Mouse (Mus musculus) E14TG2a.4 (cell line): ENCODE measurements around the gene Tor2a.
A peak's percentile ranks its signal among the peaks of the same experiment; 100 is the strongest.

Source experiments
- H3K27me3 ChIP-seq: 2 replicates; pipeline ENCODE4 v1.6.1; 2014; ENCODE audit warnings: low read length, control low read depth; ENCODE audit not compliant: insufficient read depth
- H3K36me3 ChIP-seq: 2 replicates; pipeline ENCODE4 v1.6.1; 2014; ENCODE audit warnings: low read length, control low read depth; ENCODE audit not compliant: insufficient read depth
- H3K4me1 ChIP-seq: replicated peaks from 2 replicates; pipeline ENCODE4 v1.6.1; 2014; ENCODE audit warnings: low read depth, low read length, control low read depth
- H3K4me3 ChIP-seq: replicated peaks from 2 replicates; pipeline ENCODE4 v1.5.1; 2014; ENCODE audit warnings: mild to moderate bottlenecking, low read length
- H3K9me3 ChIP-seq: 2 replicates; pipeline ENCODE4 v1.6.1; 2014; ENCODE audit warnings: low read length, control low read depth
- CTCF ChIP-seq: conservative IDR thresholded peaks from 2 replicates; pipeline ENCODE4 v1.5.1; 2014; ENCODE audit warnings: low read length
- NANOG ChIP-seq: IDR thresholded peaks from 2 replicates; pipeline ENCODE4 v1.6.1; 2014; ENCODE audit warnings: borderline replicate concordance, low read length, mixed read lengths
- POU5F1 ChIP-seq: IDR thresholded peaks from 2 replicates; pipeline ENCODE4 v1.6.1; 2014; ENCODE audit warnings: low read length, borderline replicate concordance

The Tor2a gene

GRCm38 (mm10) chr2:32778081-32778480 is 21.0 kb downstream of the Tor2a start:
- no peak overlapping the region for H3K4me3 ChIP-seq
- no peak for TF ChIP-seq NANOG
- TF ChIP-seq CTCF = no peak
- TF ChIP-seq POU5F1 = no peak
- peaks cover 18% of the 10 kb centered on the region for H3K36me3 ChIP-seq
- H3K27me3 ChIP-seq = peaks cover 7% of the 10 kb centered on the region; the same call in 1 of the 2 replicates
- H3K4me1 ChIP-seq = peaks cover 74% of the 10 kb centered on the region
- H3K9me3 ChIP-seq = no peaks in the 10 kb centered on the region

- H3K27me3 ChIP-seq = peaks cover 7% of the 10 kb centered on the region; the same call in 1 of the 2 replicates
- H3K9me3 ChIP-seq = no peaks in the 10 kb centered on the region
- peaks cover 83% of the 10 kb centered on the region for H3K4me1 ChIP-seq
- no peak for TF ChIP-seq NANOG
- peak; percentile 65 for TF ChIP-seq CTCF
- 0 out of 2 replicates have a peak overlapping the region, but pooled peaks have one; percentile 3 for H3K4me3 ChIP-seq
- peaks cover 18% of the 10 kb centered on the region for H3K36me3 ChIP-seq
These were observed 22.1 kb downstream of the Tor2a start for GRCm38 (mm10) chr2:32779131-32779530.

- peaks cover 7% of the 10 kb centered on the region; the same call in 1 of the 2 replicates for H3K27me3 ChIP-seq
- peaks cover 85% of the 10 kb centered on the region for H3K4me1 ChIP-seq
- no peak for TF ChIP-seq CTCF
- no peak for TF ChIP-seq NANOG
- TF ChIP-seq POU5F1 = no peak
- peaks cover 18% of the 10 kb centered on the region for H3K36me3 ChIP-seq
- H3K9me3 ChIP-seq = no peaks in the 10 kb centered on the region
- 0 out of 2 replicates have a peak overlapping the region, but pooled peaks have one; percentile 3 for H3K4me3 ChIP-seq
These were observed 22.7 kb downstream of the Tor2a start for GRCm38 (mm10) chr2:32779714-32780113.

GRCm38 (mm10) chr2:32781710-32782109 is 24.7 kb downstream of the Tor2a start:
- peak overlapping the region; percentile 13; the same call in 1 of the 2 replicates for H3K4me3 ChIP-seq
- H3K27me3 ChIP-seq = peaks cover 3% of the 10 kb centered on the region; the same call in 1 of the 2 replicates
- TF ChIP-seq POU5F1 (no peak), CTCF (no peak), NANOG (no peak)
- H3K9me3 ChIP-seq = no peaks in the 10 kb centered on the region
- H3K4me1 ChIP-seq = peaks cover 82% of the 10 kb centered on the region
- H3K36me3 ChIP-seq = peaks cover 15% of the 10 kb centered on the region

- no peak for TF ChIP-seq POU5F1
- TF ChIP-seq NANOG = no peak
- no peak for TF ChIP-seq CTCF
- Histone ChIP-seq H3K36me3 (no peaks in the 10 kb centered on the region), H3K27me3 (no peaks in the 10 kb centered on the region), H3K4me3 (no peak within 1 kb of the TSS), H3K4me1 (peaks cover 72% of the 10 kb centered on the region), H3K9me3 (no peaks in the 10 kb centered on the region)
These were observed 27.1 kb downstream of the Tor2a start, which contains the start of gene Cfap157 for GRCm38 (mm10) chr2:32784048-32784681. Gene Cfap157, minus strand, starts transcription at chr2:32784428.

- H3K9me3 ChIP-seq = no peaks in the 10 kb centered on the region
- H3K4me3 ChIP-seq = no peak overlapping the region
- TF ChIP-seq POU5F1 (no peak), NANOG (no peak), CTCF (peak; percentile 49)
- H3K4me1 ChIP-seq = peaks cover 45% of the 10 kb centered on the region
- H3K27me3 ChIP-seq = no peaks in the 10 kb centered on the region
- H3K36me3 ChIP-seq = peaks cover 9% of the 10 kb centered on the region; the same call in 1 of the 2 replicates
These were observed 30.1 kb downstream of the Tor2a start for GRCm38 (mm10) chr2:32787176-32787575.

GRCm38 (mm10) chr2:32788581-32788980 is 31.5 kb downstream of the Tor2a start:
- Histone ChIP-seq H3K36me3 (peaks cover 9% of the 10 kb centered on the region; the same call in 1 of the 2 replicates), H3K27me3 (no peaks in the 10 kb centered on the region), H3K4me1 (peaks cover 36% of the 10 kb centered on the region), H3K4me3 (no peak overlapping the region), H3K9me3 (no peaks in the 10 kb centered on the region)
- TF ChIP-seq NANOG (no peak), CTCF (no peak), POU5F1 (no peak)

GRCm38 (mm10) chr2:32791297-32791696 is 34.3 kb downstream of the Tor2a start:
- H3K4me1 ChIP-seq = peaks cover 38% of the 10 kb centered on the region
- no peak overlapping the region for H3K4me3 ChIP-seq
- no peaks in the 10 kb centered on the region for H3K27me3 ChIP-seq
- TF ChIP-seq NANOG = no peak
- no peak for TF ChIP-seq CTCF
- TF ChIP-seq POU5F1 = no peak
- H3K36me3 ChIP-seq = peaks cover 17% of the 10 kb centered on the region
- H3K9me3 ChIP-seq = no peaks in the 10 kb centered on the region
